Mouse (Mus musculus) Patski (cell line): Measurements from ENCODE around the gene Scd4. TPM values are rescaled to one million over a fixed set of nuclear protein-coding genes. Genes with fewer than 3 reads are reported as not detected.

Experiments used
- ATAC-seq: fragments of 100-300 bp; one replicate; pipeline ENCODE4 v1.8.0; 2021
- CTCF ChIA-PET: fragments of 350-600 bp; sonication (Branson Sonifier 250); formaldehyde crosslinking; loops from one replicate; lab custom pipeline; 2022; ENCODE audit warnings: inconsistent platforms; lab: Charles Lee
- POLR2A ChIA-PET: fragments of 350-600 bp; sonication (Branson Sonifier 250); formaldehyde crosslinking; loops from one replicate; lab custom pipeline; 2022; ENCODE audit warnings: antibody characterized with exemption, inconsistent platforms; lab: Charles Lee
- DNase-seq: peaks from one replicate; pipeline ENCODE4 v3.0.0-alpha.2; 2011; ENCODE audit warnings: low read depth, low spot score
- H3K27me3 ChIP-seq: fragments of 371-371 bp; one replicate; pipeline ENCODE4 v1.5.1; 2021
- CTCF ChIP-seq: fragments of 100-300 bp; IDR thresholded peaks from one replicate; pipeline ENCODE4 v1.5.1; 2021
- in situ Hi-C: fragments of 300-500 bp; cut with MboI; formaldehyde crosslinking; loops from 3 replicates; pipeline ENCODE4 v1.11.1; 2018; ENCODE audit warnings: low pct_unique_long_range_greater_than_20kb, mixed read lengths
- polyA plus RNA-seq: library from polyadenylated mRNA; unstranded; gene quantifications from one replicate; pipeline ENCODE4 v1.2.3, GENCODE M21; 2021

The Scd4 gene
- 0.09 TPM for polyA plus RNA-seq

DNA sequence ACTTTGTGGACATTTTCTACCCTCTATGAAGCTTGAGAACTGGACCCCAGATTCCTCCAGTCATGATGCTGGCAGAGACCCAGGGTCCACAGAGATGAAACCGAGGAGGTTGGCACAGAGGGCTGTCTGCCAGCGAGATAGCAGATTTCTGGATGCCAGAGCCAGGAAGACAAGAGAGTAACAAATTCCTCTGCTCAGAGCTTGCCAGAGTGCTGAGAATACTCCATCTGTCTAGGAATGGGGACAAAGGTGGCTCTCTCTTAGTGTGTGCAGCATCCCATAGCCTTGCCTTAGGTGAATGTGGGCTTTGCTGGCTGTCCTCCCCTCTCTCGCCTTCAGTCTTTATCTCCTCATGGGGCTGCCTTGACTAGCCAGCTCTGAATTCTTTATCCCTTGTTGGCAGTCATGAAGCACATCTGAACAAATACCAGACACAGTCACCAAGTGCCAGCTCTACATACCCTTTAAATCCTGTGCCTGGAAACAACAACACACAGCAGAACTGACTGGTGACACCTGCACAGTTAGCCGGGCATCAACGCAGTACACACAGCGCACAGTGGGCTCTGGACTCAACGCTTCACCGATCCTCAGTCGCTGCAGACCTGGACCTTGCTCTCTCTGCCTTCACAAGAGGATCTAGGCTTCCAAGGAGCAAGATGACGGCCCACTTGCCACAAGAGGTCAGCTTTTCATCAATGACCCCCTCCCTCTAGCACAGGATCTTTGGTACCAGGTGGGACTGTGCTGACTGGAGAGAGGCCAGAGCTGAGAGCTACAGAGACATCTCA is at the start of gene Scd4:
TSS of gene Scd4 (plus strand) at position 260 of the 791 bp plus-strand sequence.
- ChIA-PET POLR2A (interaction anchor here (0.5 kb wide), 1 partner anchor 1097 kb away, joined by 3 read pairs; no protein-coding TSS in a partner anchor), CTCF (interaction anchor here (1.0 kb wide), 1 partner anchor 27 kb away, joined by 3 read pairs; no protein-coding TSS in a partner anchor)
- no peaks in the 10 kb centered on the region for H3K27me3 ChIP-seq
- no peak for TF ChIP-seq CTCF
- ATAC-seq (no peak), DNase-seq (no peak)
- in situ Hi-C loops: no loop called here

DNA sequence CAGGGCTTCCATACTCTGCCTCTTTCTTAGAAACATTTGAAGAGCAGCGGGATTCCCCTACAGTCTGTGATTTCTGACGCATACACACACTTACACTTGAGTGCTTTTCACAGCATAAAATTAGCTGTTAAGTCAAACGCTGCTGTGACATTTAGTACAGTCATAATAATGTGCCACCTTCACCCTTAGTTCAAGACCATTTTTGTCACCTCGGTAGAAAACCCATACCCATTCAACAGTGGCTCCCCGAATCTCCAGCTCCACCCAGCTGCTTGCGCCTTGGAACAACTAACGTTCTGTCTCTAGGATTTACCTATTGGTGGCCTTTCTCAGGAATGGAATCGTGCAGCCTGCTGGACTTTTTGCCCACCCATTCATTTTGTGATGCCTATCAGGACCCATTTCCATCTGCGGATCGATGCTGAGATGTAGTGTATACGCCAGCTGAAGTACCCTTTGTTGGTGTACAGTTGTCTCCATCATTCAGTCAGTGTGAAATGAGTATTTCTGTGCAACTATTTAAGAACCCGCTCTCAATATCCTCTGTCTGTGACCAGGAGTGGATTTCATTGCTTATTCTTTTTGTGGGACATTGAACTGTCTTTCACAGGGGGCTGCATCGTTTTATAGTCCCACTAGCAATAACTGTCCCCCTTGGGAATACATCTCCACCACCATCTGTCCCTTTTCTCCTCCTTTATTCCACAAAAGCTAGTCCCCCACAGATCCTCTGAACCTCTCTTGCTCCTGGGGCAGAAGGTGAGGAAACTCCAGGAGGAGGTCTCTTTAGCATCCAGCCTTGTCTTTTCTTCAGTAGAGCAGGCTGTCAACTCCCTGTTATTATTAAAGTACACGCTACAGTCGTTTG is 49.5 kb upstream of the Scd4 start:
- CTCF ChIA-PET: interaction anchor here (0.8 kb wide), 1 partner anchor 23 kb away, joined by 3 read pairs; no protein-coding TSS in a partner anchor
- H3K27me3 ChIP-seq: no peaks in the 10 kb centered on the region
- TF ChIP-seq CTCF: no peak
- POLR2A ChIA-PET: no interaction called here
- no peak for ATAC-seq
- in situ Hi-C loops: no loop called here
- no peak for DNase-seq

DNA sequence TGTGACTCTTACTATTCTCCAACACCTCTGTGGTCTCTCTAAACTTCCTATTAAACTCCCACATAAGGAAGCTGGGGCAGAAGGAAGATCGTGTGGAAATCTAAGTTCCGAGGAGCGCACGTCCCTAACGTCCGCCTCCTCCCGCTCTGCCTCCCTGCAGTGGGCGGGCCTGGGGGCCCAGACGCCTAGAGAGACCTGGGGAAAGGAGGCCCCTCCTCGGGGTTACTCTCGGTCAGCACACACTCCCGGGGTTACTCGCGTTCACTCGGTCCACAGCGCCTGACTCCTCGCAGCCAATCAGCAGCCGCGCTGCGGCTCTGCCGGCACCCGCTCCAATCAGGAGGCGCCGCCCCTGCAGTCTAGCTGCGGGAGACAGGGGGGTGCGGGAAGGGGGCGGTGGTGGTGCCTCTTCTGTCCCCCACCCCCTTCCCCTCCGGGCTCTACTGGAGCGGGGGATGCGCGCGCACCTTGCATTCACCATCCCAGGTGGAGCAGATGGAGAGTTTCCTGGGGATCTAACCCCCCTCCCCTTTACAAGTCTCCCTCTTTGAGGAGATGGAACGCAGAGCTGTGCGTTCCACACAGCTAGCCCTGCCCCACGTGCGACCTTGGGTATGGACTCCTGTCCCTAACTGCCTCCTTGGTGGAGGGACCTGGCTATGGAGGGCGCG is 48.7 kb upstream of the Scd4 start:
- TF ChIP-seq CTCF: no peak
- ATAC-seq (peak; percentile 52), DNase-seq (no peak)
- ChIA-PET CTCF (interaction anchor here (0.8 kb wide), 1 partner anchor 24 kb away, joined by 3 read pairs; no protein-coding TSS in a partner anchor), POLR2A (no interaction called here)
- in situ Hi-C loops: no loop called here
- H3K27me3 ChIP-seq: no peaks in the 10 kb centered on the region

DNA sequence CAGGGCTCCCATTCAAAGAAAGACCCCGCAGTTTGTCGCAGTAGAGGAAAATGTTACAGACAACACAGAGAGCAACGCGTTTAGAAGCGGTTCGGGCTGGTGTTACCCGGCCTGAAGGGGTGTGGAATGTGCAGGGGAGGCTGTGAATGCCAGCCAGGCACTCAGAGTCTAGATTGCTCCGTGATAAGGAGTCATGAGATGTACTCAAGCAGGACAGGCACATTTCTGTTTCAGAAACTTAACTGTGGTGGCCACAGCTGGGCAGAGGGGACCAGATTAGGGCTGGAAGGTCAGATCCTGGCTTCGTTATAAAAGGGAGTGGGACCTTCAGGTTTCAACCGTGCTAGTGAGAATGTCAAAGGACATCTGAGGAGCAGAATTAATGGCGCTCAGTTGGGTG is 48.2 kb upstream of the Scd4 start:
- ChIA-PET CTCF (interaction anchor here (1.0 kb wide), 1 partner anchor 10 kb away, joined by 3 read pairs; no protein-coding TSS in a partner anchor), POLR2A (no interaction called here)
- DNase-seq (no peak), ATAC-seq (no peak)
- H3K27me3 ChIP-seq: no peaks in the 10 kb centered on the region
- in situ Hi-C loops: no loop called here
- no peak for TF ChIP-seq CTCF

DNA sequence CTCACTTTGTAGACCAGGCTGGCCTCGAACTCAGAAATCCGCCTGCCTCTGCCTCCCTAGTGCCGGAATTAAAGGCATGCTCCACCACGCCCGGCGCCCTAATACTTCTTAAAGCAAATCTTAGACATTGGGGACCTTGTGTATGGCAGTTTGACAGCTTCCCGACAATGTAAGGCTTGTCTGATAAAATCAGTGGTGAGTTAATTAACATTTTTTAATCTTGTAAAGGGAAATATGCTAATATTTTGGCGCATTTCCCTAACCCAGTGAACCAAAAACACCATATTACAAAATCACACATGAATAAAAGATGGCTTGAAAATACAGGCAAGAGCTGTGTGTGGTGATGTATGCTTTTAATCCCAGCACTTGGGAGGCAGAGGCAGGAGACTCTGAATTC is 47.3 kb upstream of the Scd4 start:
- in situ Hi-C loops: no loop called here
- POLR2A ChIA-PET: no interaction called here
- no peak for TF ChIP-seq CTCF
- DNase-seq (no peak), ATAC-seq (no peak)
- H3K27me3 ChIP-seq: no peaks in the 10 kb centered on the region
- CTCF ChIA-PET: interaction anchor here (1.0 kb wide), 1 partner anchor 10 kb away, joined by 3 read pairs; no protein-coding TSS in a partner anchor

DNA sequence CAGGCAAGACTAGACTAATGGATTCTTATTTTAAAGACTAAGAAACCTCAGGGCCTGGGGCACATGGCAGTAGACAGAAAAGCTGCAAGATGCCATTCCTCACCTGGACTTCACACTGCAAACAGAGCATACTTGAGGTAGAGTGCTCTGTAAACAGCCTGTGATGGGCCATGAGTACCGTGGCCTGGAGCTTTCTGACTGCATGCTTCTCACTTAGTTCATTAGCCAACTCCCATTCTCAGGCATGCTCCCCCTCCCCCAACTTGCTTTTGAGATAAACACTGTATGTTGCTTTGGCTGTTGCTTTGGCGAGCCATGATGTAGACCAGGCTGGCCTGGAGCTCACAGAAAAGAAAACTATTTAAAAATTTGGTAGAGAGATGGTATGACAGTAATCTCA is 46.8 kb upstream of the Scd4 start:
- ATAC-seq: no peak
- ChIA-PET CTCF (no interaction called here), POLR2A (no interaction called here)
- no peak for TF ChIP-seq CTCF
- no peak for DNase-seq
- H3K27me3 ChIP-seq: no peaks in the 10 kb centered on the region
- in situ Hi-C loops: no loop called here

DNA sequence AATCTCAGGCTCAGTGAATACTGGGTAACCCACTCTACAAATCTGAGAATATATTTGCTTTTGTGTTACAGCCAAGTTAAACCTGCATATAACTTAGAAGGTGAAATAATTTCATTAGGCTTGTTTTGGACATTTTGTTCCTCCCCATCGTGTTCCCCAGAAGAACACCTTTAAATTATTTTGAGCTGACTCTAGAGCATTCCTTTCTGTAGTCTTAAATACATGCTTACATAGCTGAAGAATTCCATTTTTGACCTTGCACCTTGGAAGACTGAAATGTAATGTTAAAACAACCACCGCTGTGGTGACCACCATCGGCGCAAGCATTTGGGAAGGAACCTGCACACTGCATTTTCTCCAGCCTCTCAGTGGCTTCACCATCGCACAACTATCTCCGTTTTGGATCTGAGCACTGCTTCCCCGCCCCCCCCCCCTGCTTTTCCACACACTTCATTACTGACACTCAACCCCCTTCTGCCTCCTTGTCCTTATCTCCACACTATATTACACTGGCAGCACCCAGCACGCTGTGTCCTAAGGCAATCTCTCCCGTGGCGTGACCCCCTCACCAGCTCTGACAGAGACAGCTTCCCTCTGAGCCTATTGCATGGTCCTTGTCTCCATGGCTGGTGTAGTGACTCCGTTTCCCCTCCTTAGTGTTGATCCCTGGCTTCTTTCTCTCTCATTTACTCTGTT is 45.3 kb upstream of the Scd4 start:
- DNase-seq (no peak), ATAC-seq (no peak)
- TF ChIP-seq CTCF: no peak
- ChIA-PET POLR2A (interaction anchor here (0.6 to 0.7 kb wide), 2 partner anchors 12 to 490 kb away, joined by 3 read pairs; no protein-coding TSS in a partner anchor), CTCF (interaction anchor here (0.7 to 0.8 kb wide), 2 partner anchors 33 to 42 kb away, joined by 3 read pairs; no protein-coding TSS in a partner anchor)
- H3K27me3 ChIP-seq: no peaks in the 10 kb centered on the region
- in situ Hi-C loops: no loop called here

DNA sequence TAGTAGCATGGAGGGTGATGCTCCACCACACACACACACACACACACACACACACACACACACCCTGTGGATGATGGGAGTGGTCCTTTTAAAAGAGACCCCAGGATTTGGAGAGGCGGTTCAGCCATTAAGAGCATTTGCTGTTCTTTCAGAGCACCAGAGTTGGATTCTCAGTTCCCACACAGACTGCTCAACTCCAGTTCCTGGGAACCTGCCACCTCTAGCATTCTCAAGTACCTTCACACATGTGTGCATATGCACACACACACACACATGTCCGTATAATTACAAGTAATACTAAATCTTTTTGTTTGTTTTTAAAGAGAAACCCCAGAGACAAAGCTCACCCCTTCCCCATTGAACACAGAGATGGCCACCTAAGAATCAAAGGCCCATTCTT is 40.8 kb upstream of the Scd4 start:
- no peak for TF ChIP-seq CTCF
- no peak for DNase-seq
- POLR2A ChIA-PET: interaction anchor here (0.6 to 1.6 kb wide), 4 partner anchors 13 to 100 kb away, joined by 3 read pairs; partner anchors contain the start of gene Pkd2l1
- no peak for ATAC-seq
- CTCF ChIA-PET: no interaction called here
- in situ Hi-C loops: no loop called here
- H3K27me3 ChIP-seq: no peaks in the 10 kb centered on the region

DNA sequence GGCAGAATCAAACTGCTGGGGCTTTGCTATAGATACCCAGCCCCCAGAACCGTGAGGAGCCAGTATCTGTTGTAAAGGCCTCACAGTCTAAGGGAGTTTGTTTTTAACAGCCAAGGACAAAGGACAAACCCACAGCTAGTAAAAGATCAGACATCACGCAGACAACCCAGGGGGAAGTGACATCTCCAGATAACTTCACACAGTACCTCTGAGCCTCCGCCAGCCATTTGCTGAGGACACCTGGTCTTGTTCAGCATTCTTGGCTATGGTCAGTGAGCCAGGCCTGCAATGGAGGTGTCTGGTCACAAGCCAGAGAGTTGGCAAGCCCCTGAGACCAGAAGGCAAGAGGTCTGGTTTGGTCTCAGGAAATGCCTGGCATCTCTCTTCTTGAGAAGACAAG is 40.4 kb upstream of the Scd4 start:
- no peak for DNase-seq
- no peak for TF ChIP-seq CTCF
- CTCF ChIA-PET: no interaction called here
- POLR2A ChIA-PET: interaction anchor here (0.6 to 1.6 kb wide), 4 partner anchors 13 to 100 kb away, joined by 3 read pairs; partner anchors contain the start of gene Pkd2l1
- no peaks in the 10 kb centered on the region for H3K27me3 ChIP-seq
- in situ Hi-C loops: no loop called here
- no peak for ATAC-seq
